Mouse (Mus musculus) forebrain, embryonic 11.5 days (tissue): ENCODE results near the gene Dusp3. TPM values are rescaled to one million over a fixed set of nuclear protein-coding genes. Genes with fewer than 3 reads are reported as not detected.
"Not testable (repeated sequence)": the region's sequence is repeated elsewhere in the genome, so short reads cannot be mapped to it uniquely, and the experiment has no call there.

Experiments used
- ATAC-seq: fragments of 200-750 bp; cut with Nextera tagmentation; replicated peaks from 2 replicates; pipeline ENCODE4 v1.8.0; 2017; ENCODE audit warnings: moderate TSS enrichment; ENCODE audit not compliant: low FRiP score
- DNase-seq: peaks from one replicate; pipeline ENCODE4 v3.0.0-alpha.2; 2017; ENCODE audit warnings: low spot score
- H3K27ac ChIP-seq: fragments of 300-500 bp; sonication (generic); 2 replicates; pipeline ENCODE4 v1.5.1; 2014; ENCODE audit warnings: low read depth, low read length
- H3K27me3 ChIP-seq: fragments of 300-500 bp; sonication (generic); 2 replicates; pipeline ENCODE4 v1.6.1; 2014; ENCODE audit warnings: mild to moderate bottlenecking, low read length, mixed read lengths; ENCODE audit not compliant: control insufficient read depth, insufficient read depth
- H3K36me3 ChIP-seq: fragments of 300-500 bp; sonication (generic); 2 replicates; pipeline ENCODE4 v1.6.1; 2014; ENCODE audit warnings: mild to moderate bottlenecking, low read length, moderate library complexity, mixed read lengths; ENCODE audit not compliant: control insufficient read depth, insufficient read depth
- H3K4me1 ChIP-seq: fragments of 300-500 bp; sonication (generic); replicated peaks from 2 replicates; pipeline ENCODE4 v1.6.1; 2014; ENCODE audit warnings: low read length, mixed read lengths; ENCODE audit not compliant: control insufficient read depth, insufficient read depth
- H3K4me2 ChIP-seq: fragments of 300-500 bp; sonication (generic); 2 replicates; pipeline ENCODE4 v1.6.1; 2014; ENCODE audit warnings: low read depth, mild to moderate bottlenecking, low read length, moderate library complexity, mixed read lengths; ENCODE audit not compliant: severe bottlenecking
- H3K4me3 ChIP-seq: fragments of 300-500 bp; sonication (generic); 2 replicates; pipeline ENCODE4 v1.5.1; 2014; ENCODE audit warnings: low read depth, low read length
- H3K9ac ChIP-seq: fragments of 300-500 bp; sonication (generic); 2 replicates; pipeline ENCODE4 v1.6.1; 2014; ENCODE audit warnings: low read length
- H3K9me3 ChIP-seq: fragments of 300-500 bp; sonication (generic); 2 replicates; pipeline ENCODE4 v1.6.1; 2016; ENCODE audit warnings: low read length, mixed read lengths; ENCODE audit not compliant: control insufficient read depth
- WGBS: fragments of 180-500 bp; shearing (Covaris S2); extraction: QIAGEN DNeasy Blood & Tissue Kit; methylation state at CpG from one replicate; pipeline ENCODE4 v1.1.7; 2014; 5-methylcytosine and 5-hydroxymethylcytosine counted together
- polyA plus RNA-seq: library from polyadenylated mRNA; unstranded; fragments of >200 nt; fragmentation: Nextera tagmentation; extraction: Ambion mirVana; gene quantifications from 2 replicates; pipeline ENCODE4 v1.2.1, GENCODE M21; 2014

Dusp3 gene
- polyA plus RNA-seq, 1 experiment from 2014 or later = 10.4 TPM

- H3K9me3 ChIP-seq = no peaks in the 10 kb centered on the region
- no peak for ATAC-seq
- DNase-seq = no peak
- H3K9ac ChIP-seq = no peak overlapping the region
- H3K27ac ChIP-seq = no peak overlapping the region
- no peaks in the 10 kb centered on the region for H3K4me1 ChIP-seq
- H3K4me2 ChIP-seq = no peak overlapping the region
- H3K4me3 ChIP-seq = no peak overlapping the region
- 87% methylated on average over 3 of the region's 3 CpGs for WGBS
- H3K36me3 ChIP-seq = no peaks in the 10 kb centered on the region
- H3K27me3 ChIP-seq = no peaks in the 10 kb centered on the region
Observed at GRCm38 (mm10) chr11:101990244-101990643, 3.4 kb upstream of the Dusp3 start.

GRCm38 (mm10) chr11:101985990-101986389 is 823 bp downstream of the Dusp3 start:
- no peak overlapping the region for H3K4me3 ChIP-seq
- ATAC-seq (no peak; the same call in 1 of the 2 replicates), DNase-seq (peak; percentile 90)
- 11% methylated on average over 10 of the region's 10 CpGs for WGBS
- H3K9me3 ChIP-seq = no peaks in the 10 kb centered on the region
- 0 out of 2 replicates have a peak, but pooled peaks cover 5% of the 10 kb centered on the region for H3K4me1 ChIP-seq
- no peak overlapping the region for H3K4me2 ChIP-seq
- no peak overlapping the region for H3K9ac ChIP-seq
- H3K36me3 ChIP-seq = no peaks in the 10 kb centered on the region
- H3K27ac ChIP-seq = no peak overlapping the region
- peaks cover 5% of the 10 kb centered on the region for H3K27me3 ChIP-seq

- WGBS = 75% methylated on average over 6 of the region's 6 CpGs
- not testable (repeated sequence) for DNase-seq, H3K27me3 ChIP-seq, H3K4me1 ChIP-seq, H3K27ac ChIP-seq, H3K9me3 ChIP-seq, H3K4me3 ChIP-seq, H3K4me2 ChIP-seq, H3K36me3 ChIP-seq, ATAC-seq, H3K9ac ChIP-seq
Observed at GRCm38 (mm10) chr11:101985450-101985849, 1.4 kb downstream of the Dusp3 start.

GRCm38 (mm10) chr11:101984054-101985025 is 2.5 kb downstream of the Dusp3 start, which contains the start of gene Cfap97d1:
Cfap97d1 (plus strand) TSS chr11:101984279.
- ATAC-seq (peak; percentile 76), DNase-seq (peak; percentile 95)
- Histone ChIP-seq H3K4me3 (peak within 1 kb of the TSS; percentile 60), H3K4me2 (peak within 1 kb of the TSS; percentile 99), H3K4me1 (0 out of 2 replicates have a peak, but pooled peaks cover 5% of the 10 kb centered on the region), H3K9ac (peak within 1 kb of the TSS; percentile 65), H3K27me3 (peaks cover 5% of the 10 kb centered on the region), H3K36me3 (no peaks in the 10 kb centered on the region), H3K27ac (no peak within 1 kb of the TSS; the same call in 1 of the 2 replicates), H3K9me3 (no peaks in the 10 kb centered on the region)
- 1% methylated on average over 67 of the region's 71 CpGs for WGBS

GRCm38 (mm10) chr11:101983431-101983921 is 3.3 kb downstream of the Dusp3 start:
- Histone ChIP-seq H3K9me3 (no peaks in the 10 kb centered on the region), H3K9ac (no peak overlapping the region), H3K4me1 (0 out of 2 replicates have a peak, but pooled peaks cover 5% of the 10 kb centered on the region), H3K36me3 (no peaks in the 10 kb centered on the region), H3K4me3 (no peak overlapping the region), H3K4me2 (peak overlapping the region; percentile 99), H3K27ac (no peak overlapping the region), H3K27me3 (peaks cover 5% of the 10 kb centered on the region)
- ATAC-seq (no peak), DNase-seq (no peak)
- WGBS = 81% methylated on average over 10 of the region's 10 CpGs

GRCm38 (mm10) chr11:101982981-101983411 is 3.8 kb downstream of the Dusp3 start:
- Histone ChIP-seq H3K36me3 (no peaks in the 10 kb centered on the region), H3K9ac (no peak overlapping the region), H3K4me1 (0 out of 2 replicates have a peak, but pooled peaks cover 5% of the 10 kb centered on the region), H3K27me3 (peaks cover 5% of the 10 kb centered on the region), H3K27ac (no peak overlapping the region), H3K4me2 (no peak overlapping the region), H3K9me3 (no peaks in the 10 kb centered on the region), H3K4me3 (no peak overlapping the region)
- WGBS = 68% methylated on average over 6 of the region's 6 CpGs
- ATAC-seq (no peak), DNase-seq (no peak)

GRCm38 (mm10) chr11:101981850-101982249 is 5.0 kb downstream of the Dusp3 start:
- ATAC-seq (no peak), DNase-seq (no peak)
- no peak overlapping the region for H3K9ac ChIP-seq
- no peak overlapping the region for H3K4me2 ChIP-seq
- 0 out of 2 replicates have a peak, but pooled peaks cover 5% of the 10 kb centered on the region for H3K4me1 ChIP-seq
- H3K36me3 ChIP-seq = no peaks in the 10 kb centered on the region
- H3K9me3 ChIP-seq = no peaks in the 10 kb centered on the region
- 83% methylated on average over 12 of the region's 12 CpGs for WGBS
- H3K4me3 ChIP-seq = no peak overlapping the region
- peaks cover 5% of the 10 kb centered on the region for H3K27me3 ChIP-seq
- H3K27ac ChIP-seq = no peak overlapping the region

GRCm38 (mm10) chr11:101980603-101981157 is 6.1 kb downstream of the Dusp3 start:
- Histone ChIP-seq H3K4me2 (no peak overlapping the region), H3K4me3 (no peak overlapping the region), H3K27me3 (peaks cover 5% of the 10 kb centered on the region), H3K36me3 (no peaks in the 10 kb centered on the region), H3K4me1 (0 out of 2 replicates have a peak, but pooled peaks cover 5% of the 10 kb centered on the region), H3K9ac (no peak overlapping the region), H3K9me3 (no peaks in the 10 kb centered on the region), H3K27ac (no peak overlapping the region)
- DNase-seq (no peak), ATAC-seq (no peak)
- WGBS = 82% methylated on average over 9 of the region's 9 CpGs
